Mouse (Mus musculus) liver, embryonic 11.5 days (tissue): ENCODE results near the gene Creb3l1. TPM values are rescaled to one million over a fixed set of nuclear protein-coding genes. Genes with fewer than 3 reads are reported as not detected.
A peak's percentile ranks its signal among the peaks of the same experiment; 100 is the strongest.

ENCODE experiments used
- ATAC-seq: fragments of 200-750 bp; cut with Nextera tagmentation; replicated peaks from 2 replicates; pipeline ENCODE4 v1.8.0; 2017; ENCODE audit warnings: moderate number of reproducible peaks, mild to moderate bottlenecking, moderate TSS enrichment, moderate library complexity; ENCODE audit not compliant: low FRiP score
- DNase-seq: peaks from one replicate; pipeline ENCODE4 v3.0.0-alpha.2; 2017; ENCODE audit warnings: low spot score
- H3K27ac ChIP-seq: fragments of 300-500 bp; sonication (generic); 2 replicates; pipeline ENCODE4 v1.5.1; 2014; ENCODE audit warnings: mild to moderate bottlenecking, low read depth, low read length, control low read depth
- H3K27me3 ChIP-seq: fragments of 300-500 bp; sonication (generic); replicated peaks from 2 replicates; pipeline ENCODE4 v1.6.1; 2014; ENCODE audit warnings: low read length, mixed read lengths; ENCODE audit not compliant: control insufficient read depth, insufficient read depth
- H3K36me3 ChIP-seq: fragments of 300-500 bp; sonication (generic); 2 replicates; pipeline ENCODE4 v1.6.1; 2014; ENCODE audit warnings: mild to moderate bottlenecking, low read length, moderate library complexity, mixed read lengths; ENCODE audit not compliant: control insufficient read depth, insufficient read depth
- H3K4me1 ChIP-seq: fragments of 300-500 bp; sonication (generic); replicated peaks from 2 replicates; pipeline ENCODE4 v1.6.1; 2014; ENCODE audit warnings: low read length, mixed read lengths; ENCODE audit not compliant: control insufficient read depth, insufficient read depth
- H3K4me2 ChIP-seq: fragments of 300-500 bp; sonication (generic); 2 replicates; pipeline ENCODE4 v1.6.1; 2014; ENCODE audit warnings: mild to moderate bottlenecking, control low read depth, moderate library complexity
- H3K4me3 ChIP-seq: fragments of 300-500 bp; sonication (generic); 2 replicates; pipeline ENCODE4 v1.5.1; 2014; ENCODE audit warnings: low read depth, low read length, control low read depth
- H3K9ac ChIP-seq: fragments of 300-500 bp; sonication (generic); 2 replicates; pipeline ENCODE4 v1.6.1; 2014; ENCODE audit warnings: low read depth, low read length, control low read depth
- H3K9me3 ChIP-seq: fragments of 300-500 bp; sonication (generic); 2 replicates; pipeline ENCODE4 v1.6.1; 2016; ENCODE audit warnings: low read length, inconsistent platforms, mixed read lengths; ENCODE audit not compliant: control insufficient read depth
- WGBS: fragments of 180-500 bp; shearing (Covaris S2); extraction: QIAGEN DNeasy Blood & Tissue Kit; methylation state at CpG from one replicate; pipeline ENCODE4 v1.1.7; 2014; 5-methylcytosine and 5-hydroxymethylcytosine counted together
- polyA plus RNA-seq: library from polyadenylated mRNA; unstranded; fragments of >200 nt; fragmentation: Nextera tagmentation; extraction: Ambion mirVana; gene quantifications from 2 replicates; pipeline ENCODE4 v1.2.1, GENCODE M21; 2014

Creb3l1 gene
- 5.7 and 6.1 TPM in 2 replicates for polyA plus RNA-seq

- peaks cover 11% of the 10 kb centered on the region for H3K4me1 ChIP-seq
- H3K4me3 ChIP-seq = peak within 1 kb of the TSS; percentile 72
- peak within 1 kb of the TSS; percentile 99 for H3K4me2 ChIP-seq
- DNase-seq (peak; percentile 70), ATAC-seq (peak; percentile 29; the same call in 1 of the 2 replicates)
- peak within 1 kb of the TSS; percentile 50 for H3K9ac ChIP-seq
- 1% methylated on average over 26 of the region's 27 CpGs for WGBS
- H3K27ac ChIP-seq = no peak within 1 kb of the TSS; the same call in 1 of the 2 replicates
- no peaks in the 10 kb centered on the region for H3K9me3 ChIP-seq
- H3K36me3 ChIP-seq = no peaks in the 10 kb centered on the region
- peaks cover 20% of the 10 kb centered on the region for H3K27me3 ChIP-seq
Measured at GRCm38 (mm10) chr2:92024274-92024672, at the start of gene Creb3l1. Gene Creb3l1, minus strand, starts transcription at chr2:92024502.

GRCm38 (mm10) chr2:92071143-92071542, 46.8 kb upstream of the Creb3l1 start:
- ATAC-seq = no peak
- whole genome bisulfite sequencing = 74% methylated on average over 4 of the region's 4 CpGs
- Histone ChIP-seq H3K9me3 (no peaks in the 10 kb centered on the region), H3K4me3 (no peak overlapping the region), H3K4me1 (no peaks in the 10 kb centered on the region), H3K4me2 (no peak overlapping the region), H3K9ac (no peak overlapping the region), H3K27ac (no peak overlapping the region), H3K36me3 (no peaks in the 10 kb centered on the region), H3K27me3 (no peaks in the 10 kb centered on the region)
- DNase-seq = no peak

DNA sequence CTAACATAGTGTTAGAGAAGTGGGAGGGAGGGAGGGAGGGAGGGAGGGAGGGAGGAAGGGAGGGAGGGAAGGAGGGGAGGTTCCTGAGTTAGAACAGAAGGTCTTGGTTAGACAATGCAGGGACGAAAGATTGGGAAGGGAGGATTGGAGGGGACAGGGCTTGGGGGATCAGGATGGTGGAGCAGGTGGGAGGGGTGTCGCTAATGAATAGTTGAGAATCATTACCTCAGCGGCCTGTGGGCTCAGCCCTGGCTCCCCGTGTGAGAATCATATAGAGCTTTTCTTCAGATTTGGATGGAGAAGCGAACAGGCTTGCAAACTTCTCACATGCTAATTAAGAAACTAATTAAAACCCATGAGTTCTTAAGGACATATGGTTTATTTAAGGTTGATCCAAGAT, 45.3 kb upstream of the Creb3l1 start:
- Histone ChIP-seq H3K4me1 (no peaks in the 10 kb centered on the region), H3K4me3 (no peak overlapping the region), H3K27me3 (no peaks in the 10 kb centered on the region), H3K4me2 (no peak overlapping the region), H3K9ac (no peak overlapping the region), H3K9me3 (no peaks in the 10 kb centered on the region), H3K36me3 (no peaks in the 10 kb centered on the region), H3K27ac (no peak overlapping the region)
- DNase-seq (no peak), ATAC-seq (no peak)
- WGBS = 73% methylated on average over 5 of the region's 5 CpGs

DNA sequence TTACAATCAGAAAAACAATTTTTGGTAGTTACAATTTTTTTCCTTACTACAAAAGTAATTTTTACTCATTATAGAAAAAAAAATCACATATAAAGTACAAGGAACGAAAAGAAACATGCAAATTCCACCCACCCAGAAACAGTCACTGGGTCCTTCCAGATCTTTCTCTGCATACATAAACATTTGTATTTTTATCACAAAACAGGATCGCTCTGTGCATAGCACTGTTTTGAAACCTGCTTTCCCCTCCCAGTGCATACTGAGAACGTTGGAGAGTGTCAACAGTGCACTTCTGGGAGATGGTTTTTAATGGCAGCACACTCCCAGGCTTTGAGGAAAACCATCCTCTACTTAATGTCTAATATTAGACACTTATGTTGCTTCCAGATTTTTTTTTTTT, 43.3 kb upstream of the Creb3l1 start:
- H3K27ac ChIP-seq = no peak overlapping the region
- H3K4me3 ChIP-seq = no peak overlapping the region
- no peak for DNase-seq
- no peak overlapping the region for H3K9ac ChIP-seq
- no peak overlapping the region for H3K4me2 ChIP-seq
- no peaks in the 10 kb centered on the region for H3K36me3 ChIP-seq
- WGBS = 70% methylated on average over 3 of the region's 3 CpGs
- no peak for ATAC-seq
- H3K27me3 ChIP-seq = no peaks in the 10 kb centered on the region
- H3K4me1 ChIP-seq = no peaks in the 10 kb centered on the region
- H3K9me3 ChIP-seq = no peaks in the 10 kb centered on the region

- no peaks in the 10 kb centered on the region for H3K9me3 ChIP-seq
- no peak overlapping the region for H3K4me3 ChIP-seq
- H3K27ac ChIP-seq = no peak overlapping the region
- H3K36me3 ChIP-seq = no peaks in the 10 kb centered on the region
- no peak overlapping the region for H3K9ac ChIP-seq
- H3K4me1 ChIP-seq = no peaks in the 10 kb centered on the region
- DNase-seq (no peak), ATAC-seq (no peak)
- H3K27me3 ChIP-seq = 0 out of 2 replicates have a peak, but pooled peaks cover 2% of the 10 kb centered on the region
- 71% methylated on average over 1 of the region's 1 CpGs for WGBS
- H3K4me2 ChIP-seq = no peak overlapping the region
Measured at GRCm38 (mm10) chr2:92066899-92067298, 42.6 kb upstream of the Creb3l1 start.

GRCm38 (mm10) chr2:92065938-92066337, 41.6 kb upstream of the Creb3l1 start:
- H3K9ac ChIP-seq = no peak overlapping the region
- H3K36me3 ChIP-seq = no peaks in the 10 kb centered on the region
- no peak overlapping the region for H3K4me3 ChIP-seq
- H3K27me3 ChIP-seq = 0 out of 2 replicates have a peak, but pooled peaks cover 4% of the 10 kb centered on the region
- WGBS = 67% methylated on average over 6 of the region's 6 CpGs
- no peaks in the 10 kb centered on the region for H3K9me3 ChIP-seq
- H3K4me2 ChIP-seq = no peak overlapping the region
- no peak overlapping the region for H3K27ac ChIP-seq
- ATAC-seq = no peak
- no peak for DNase-seq
- H3K4me1 ChIP-seq = no peaks in the 10 kb centered on the region

- Histone ChIP-seq H3K27ac (no peak overlapping the region), H3K36me3 (no peaks in the 10 kb centered on the region), H3K4me3 (no peak overlapping the region), H3K4me2 (no peak overlapping the region), H3K9ac (no peak overlapping the region), H3K27me3 (peaks cover 9% of the 10 kb centered on the region), H3K9me3 (no peaks in the 10 kb centered on the region), H3K4me1 (no peaks in the 10 kb centered on the region)
- DNase-seq (no peak), ATAC-seq (no peak)
- 65% methylated on average over 8 of the region's 8 CpGs for WGBS
Measured at GRCm38 (mm10) chr2:92065269-92065888, 41.1 kb upstream of the Creb3l1 start.

DNA sequence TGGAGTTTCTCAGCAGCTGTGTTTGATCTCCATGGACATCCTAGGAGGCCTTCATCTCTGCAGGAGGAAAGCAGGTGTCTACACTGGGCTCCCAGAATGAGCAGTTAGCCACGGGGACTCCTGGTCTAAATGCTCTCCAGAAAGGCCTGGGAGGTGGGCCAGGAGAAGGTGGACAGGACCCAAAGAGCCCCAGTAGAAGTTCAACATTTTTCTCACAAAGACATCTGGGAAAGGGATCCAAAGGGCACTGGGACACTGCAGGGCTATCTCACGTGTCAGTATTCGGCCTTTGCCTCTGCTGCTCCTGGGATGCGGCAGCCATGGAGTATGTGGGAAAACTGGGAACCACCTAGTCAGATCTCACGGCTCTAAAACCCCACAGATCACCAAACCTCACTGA, 38.8 kb upstream of the Creb3l1 start:
- no peak for DNase-seq
- Histone ChIP-seq H3K27me3 (peaks cover 28% of the 10 kb centered on the region), H3K4me3 (no peak overlapping the region), H3K27ac (no peak overlapping the region), H3K9me3 (no peaks in the 10 kb centered on the region), H3K4me1 (peaks cover 14% of the 10 kb centered on the region), H3K36me3 (no peaks in the 10 kb centered on the region), H3K9ac (no peak overlapping the region), H3K4me2 (no peak overlapping the region)
- ATAC-seq = no peak
- WGBS = 65% methylated on average over 5 of the region's 5 CpGs

DNA sequence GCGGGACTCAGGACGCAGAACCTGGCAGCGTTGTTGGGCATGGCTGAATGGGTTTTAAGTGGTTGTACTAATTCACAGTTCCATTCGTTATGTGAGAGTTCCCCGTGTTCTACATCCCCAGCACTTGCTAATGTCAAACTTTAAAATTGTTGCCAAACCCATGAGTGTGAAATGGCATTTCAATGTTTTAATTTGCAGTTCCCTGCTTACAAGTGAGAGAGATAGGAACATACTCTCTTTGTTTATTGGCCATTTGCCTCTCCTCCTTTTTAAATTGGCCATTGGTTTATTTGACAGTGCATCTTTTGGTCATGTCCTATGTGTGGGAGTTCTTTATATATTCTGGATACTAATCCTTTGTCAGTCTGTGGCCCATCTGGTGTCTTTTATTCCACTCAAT, 37.0 kb upstream of the Creb3l1 start:
- no peak for ATAC-seq
- no peaks in the 10 kb centered on the region for H3K36me3 ChIP-seq
- DNase-seq = no peak
- H3K4me2 ChIP-seq = no peak overlapping the region
- no peaks in the 10 kb centered on the region for H3K9me3 ChIP-seq
- no peak overlapping the region for H3K27ac ChIP-seq
- H3K27me3 ChIP-seq = peaks cover 28% of the 10 kb centered on the region
- H3K4me1 ChIP-seq = peaks cover 14% of the 10 kb centered on the region
- no peak overlapping the region for H3K9ac ChIP-seq
- H3K4me3 ChIP-seq = no peak overlapping the region
- WGBS = 74% methylated on average over 5 of the region's 5 CpGs
